Mouse (Mus musculus) limb, embryonic 12.5 days (tissue): ENCODE measurements around the gene Rab3b. TPM values are rescaled to one million over a fixed set of nuclear protein-coding genes. Genes with fewer than 3 reads are reported as not detected.
A peak's percentile ranks its signal among the peaks of the same experiment; 100 is the strongest.

ENCODE experiments used
- ATAC-seq: fragments of 200-750 bp; cut with Nextera tagmentation; 2 replicates; pipeline ENCODE4 v1.8.0; 2017; ENCODE audit warnings: low read depth, moderate TSS enrichment; ENCODE audit not compliant: insufficient number of reproducible peaks, insufficient read depth, low FRiP score, low TSS enrichment
- H3K27ac ChIP-seq: fragments of 300-500 bp; sonication (generic); 2 replicates; pipeline ENCODE4 v1.5.1; 2016; ENCODE audit warnings: mild to moderate bottlenecking, moderate library complexity
- H3K27me3 ChIP-seq: fragments of 300-500 bp; sonication (generic); 2 replicates; pipeline ENCODE4 v1.6.1; 2016; ENCODE audit warnings: mild to moderate bottlenecking, moderate library complexity
- H3K36me3 ChIP-seq: fragments of 300-500 bp; sonication (generic); 2 replicates; pipeline ENCODE4 v1.6.1; 2016; ENCODE audit warnings: mild to moderate bottlenecking, moderate library complexity
- H3K4me1 ChIP-seq: fragments of 300-500 bp; sonication (generic); replicated peaks from 2 replicates; pipeline ENCODE4 v1.6.1; 2016
- H3K4me2 ChIP-seq: fragments of 300-500 bp; sonication (generic); 2 replicates; pipeline ENCODE4 v1.6.1; 2016; ENCODE audit warnings: mild to moderate bottlenecking, moderate library complexity
- H3K4me3 ChIP-seq: fragments of 300-500 bp; sonication (generic); replicated peaks from 2 replicates; pipeline ENCODE4 v1.5.1; 2016; ENCODE audit warnings: mild to moderate bottlenecking
- H3K9ac ChIP-seq: fragments of 300-500 bp; sonication (generic); replicated peaks from 2 replicates; pipeline ENCODE4 v1.6.1; 2016; ENCODE audit warnings: mild to moderate bottlenecking, moderate library complexity
- H3K9me3 ChIP-seq: fragments of 300-500 bp; sonication (generic); 2 replicates; pipeline ENCODE4 v1.6.1; 2016; ENCODE audit warnings: mild to moderate bottlenecking, moderate library complexity
- WGBS: fragments of 180-500 bp; shearing (Covaris S2); methylation state at CpG from one replicate; pipeline ENCODE4 v1.1.7; 2016; 5-methylcytosine and 5-hydroxymethylcytosine counted together
- polyA plus RNA-seq: library from polyadenylated mRNA; unstranded; fragments of >200 nt; fragmentation: Nextera tagmentation; extraction: Ambion mirVana; gene quantifications from 2 replicates; pipeline ENCODE4 v1.2.1, GENCODE M21; 2016

Gene Rab3b
- polyA plus RNA-seq, 1 experiment from 2014 or later: 15.6 TPM

DNA sequence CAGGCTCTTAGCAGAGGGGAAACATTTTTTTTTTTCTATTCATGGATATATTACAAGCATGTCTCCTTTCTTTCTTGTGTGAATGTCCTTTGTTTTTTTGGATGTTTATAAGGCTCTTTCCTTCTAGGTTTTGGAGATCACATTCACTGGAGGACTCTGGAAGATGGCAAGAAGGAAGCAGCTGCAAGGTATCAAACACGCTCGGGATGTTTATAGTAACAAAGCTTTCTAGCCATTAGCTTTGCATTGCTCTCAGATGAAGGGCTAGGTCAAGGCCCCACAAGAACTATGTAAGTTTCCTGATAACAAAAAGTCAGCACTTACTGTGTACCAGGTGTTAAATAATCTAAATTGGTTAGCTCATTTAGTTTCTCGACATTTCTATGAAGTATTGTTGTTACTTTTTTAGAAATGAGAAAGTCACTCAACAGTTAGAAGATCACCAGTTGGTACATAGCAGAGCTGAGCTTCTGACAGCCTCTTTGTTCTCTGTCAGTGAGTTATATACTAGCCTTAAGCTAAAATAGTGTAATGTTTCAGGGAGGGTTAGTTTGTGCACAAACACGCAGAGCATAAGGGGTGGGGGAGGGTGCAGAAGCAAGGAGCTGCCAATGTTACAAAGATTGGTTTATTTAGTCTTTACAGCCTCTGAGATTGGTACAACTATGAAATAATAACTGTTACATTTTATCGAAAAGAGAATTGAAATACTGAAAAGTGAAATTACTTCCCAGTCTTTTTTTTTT, 32.9 kb upstream of the Rab3b start:
- no peaks in the 10 kb centered on the region for H3K9me3 ChIP-seq
- H3K27me3 ChIP-seq: no peaks in the 10 kb centered on the region
- H3K4me2 ChIP-seq: no peak overlapping the region
- peaks cover 18% of the 10 kb centered on the region for H3K36me3 ChIP-seq
- H3K27ac ChIP-seq: no peak overlapping the region
- H3K4me3 ChIP-seq: no peak overlapping the region
- no peak overlapping the region for H3K9ac ChIP-seq
- H3K4me1 ChIP-seq: peaks cover 13% of the 10 kb centered on the region
- 86% methylated on average over 5 of the region's 5 CpGs for WGBS
- no peak for ATAC-seq

DNA sequence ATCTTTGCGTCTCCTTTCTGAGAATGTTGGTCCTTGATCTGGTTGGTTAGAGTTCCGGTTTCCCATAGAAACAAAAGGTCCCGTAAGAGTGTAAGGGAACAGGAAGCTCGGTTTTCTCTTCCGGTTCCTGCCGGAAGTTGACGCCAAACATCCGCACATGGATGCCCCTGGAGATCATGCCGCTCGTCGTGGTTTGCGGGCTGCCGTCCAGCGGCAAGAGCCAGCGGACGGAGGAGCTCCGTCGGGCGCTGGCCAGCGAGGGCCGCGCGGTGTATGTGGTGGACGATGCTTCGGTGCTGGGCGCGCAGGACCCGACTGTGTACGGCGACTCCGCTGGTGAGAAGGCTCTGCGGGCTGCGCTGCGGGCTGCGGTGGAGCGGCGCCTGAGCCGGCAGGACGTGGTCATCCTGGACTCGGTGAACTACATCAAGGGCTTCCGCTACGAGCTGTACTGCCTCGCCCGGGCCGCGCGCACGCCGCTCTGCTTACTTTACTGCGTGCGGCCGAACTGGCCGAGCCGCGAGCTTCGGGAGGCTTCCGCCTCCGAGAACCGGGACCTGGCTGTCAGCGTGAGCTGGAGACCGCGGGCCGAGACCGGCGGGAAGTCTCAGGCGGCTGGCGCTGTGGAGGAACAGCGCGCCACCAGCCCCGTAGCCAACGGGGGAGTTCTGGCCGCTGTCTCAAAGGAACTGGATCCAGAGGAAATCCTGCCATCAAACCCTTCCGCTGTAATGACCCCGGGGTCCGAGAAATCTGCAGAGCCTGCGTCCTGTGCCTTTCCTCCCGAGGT, 31.0 kb upstream of the Rab3b start, which contains the start of gene Kti12:
Kti12 (plus strand) TSS at position 71 of the 790 bp plus-strand sequence.
- ATAC-seq: peak; percentile 79
- Histone ChIP-seq H3K4me2 (peak within 1 kb of the TSS; percentile 97), H3K4me3 (peak within 1 kb of the TSS; percentile 92), H3K27ac (peak within 1 kb of the TSS; percentile 89), H3K4me1 (peaks cover 13% of the 10 kb centered on the region), H3K27me3 (no peaks in the 10 kb centered on the region), H3K9ac (peak within 1 kb of the TSS; percentile 84), H3K36me3 (peaks cover 23% of the 10 kb centered on the region), H3K9me3 (no peaks in the 10 kb centered on the region)
- WGBS: under 1% methylated on average over 77 of the region's 77 CpGs

DNA sequence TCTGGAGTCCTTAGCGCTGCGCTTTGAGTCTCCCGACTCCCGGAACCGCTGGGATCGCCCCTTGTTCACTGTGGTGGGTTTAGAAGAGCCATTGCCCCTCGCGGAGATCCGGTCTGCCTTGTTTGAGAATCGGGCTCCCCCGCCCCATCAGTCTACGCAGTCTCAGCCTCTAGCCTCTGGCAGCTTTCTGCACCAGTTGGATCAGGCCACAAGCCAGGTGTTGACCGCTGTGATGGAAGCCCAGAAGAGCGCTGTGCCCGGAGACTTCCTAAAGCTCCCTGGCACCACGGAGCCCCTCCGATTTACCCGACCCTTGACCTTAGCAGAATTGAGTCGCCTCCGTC, 30.4 kb upstream of the Rab3b start, which contains the start of gene A730015C16Rik:
A730015C16Rik (minus strand) TSS at position 115 of the 344 bp plus-strand sequence.
- peaks cover 28% of the 10 kb centered on the region for H3K36me3 ChIP-seq
- no peaks in the 10 kb centered on the region for H3K27me3 ChIP-seq
- H3K4me1 ChIP-seq: peaks cover 13% of the 10 kb centered on the region
- peak within 1 kb of the TSS; percentile 92 for H3K4me3 ChIP-seq
- WGBS: 10% methylated on average over 20 of the region's 20 CpGs
- H3K27ac ChIP-seq: peak within 1 kb of the TSS; percentile 89
- peak within 1 kb of the TSS; percentile 84 for H3K9ac ChIP-seq
- H3K9me3 ChIP-seq: no peaks in the 10 kb centered on the region
- H3K4me2 ChIP-seq: peak within 1 kb of the TSS; percentile 97
- ATAC-seq: no peak

DNA sequence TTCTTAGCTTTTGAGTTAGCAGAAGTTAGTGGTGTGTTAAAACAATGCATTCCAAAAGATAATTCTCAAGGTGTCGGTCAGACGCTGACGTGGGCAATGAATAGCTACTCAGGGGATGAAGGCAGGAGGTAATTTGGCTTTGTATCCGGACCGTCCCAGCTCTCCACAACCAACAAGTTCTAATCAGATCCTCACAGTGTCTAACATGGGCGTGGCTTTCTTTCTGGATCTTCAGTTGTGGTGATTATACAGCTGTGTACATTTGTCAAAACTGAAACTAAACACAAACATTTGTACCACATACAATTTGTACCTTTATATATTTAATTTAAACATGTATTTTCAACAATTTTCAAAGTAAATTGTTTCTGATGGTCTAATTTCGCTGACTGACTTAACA, 12.1 kb upstream of the Rab3b start:
- H3K4me2 ChIP-seq: no peak overlapping the region
- H3K36me3 ChIP-seq: peaks cover 28% of the 10 kb centered on the region
- no peaks in the 10 kb centered on the region for H3K9me3 ChIP-seq
- no peaks in the 10 kb centered on the region for H3K4me1 ChIP-seq
- H3K4me3 ChIP-seq: no peak overlapping the region
- no peak overlapping the region for H3K9ac ChIP-seq
- no peak overlapping the region for H3K27ac ChIP-seq
- 88% methylated on average over 7 of the region's 7 CpGs for WGBS
- no peaks in the 10 kb centered on the region for H3K27me3 ChIP-seq
- ATAC-seq: no peak

DNA sequence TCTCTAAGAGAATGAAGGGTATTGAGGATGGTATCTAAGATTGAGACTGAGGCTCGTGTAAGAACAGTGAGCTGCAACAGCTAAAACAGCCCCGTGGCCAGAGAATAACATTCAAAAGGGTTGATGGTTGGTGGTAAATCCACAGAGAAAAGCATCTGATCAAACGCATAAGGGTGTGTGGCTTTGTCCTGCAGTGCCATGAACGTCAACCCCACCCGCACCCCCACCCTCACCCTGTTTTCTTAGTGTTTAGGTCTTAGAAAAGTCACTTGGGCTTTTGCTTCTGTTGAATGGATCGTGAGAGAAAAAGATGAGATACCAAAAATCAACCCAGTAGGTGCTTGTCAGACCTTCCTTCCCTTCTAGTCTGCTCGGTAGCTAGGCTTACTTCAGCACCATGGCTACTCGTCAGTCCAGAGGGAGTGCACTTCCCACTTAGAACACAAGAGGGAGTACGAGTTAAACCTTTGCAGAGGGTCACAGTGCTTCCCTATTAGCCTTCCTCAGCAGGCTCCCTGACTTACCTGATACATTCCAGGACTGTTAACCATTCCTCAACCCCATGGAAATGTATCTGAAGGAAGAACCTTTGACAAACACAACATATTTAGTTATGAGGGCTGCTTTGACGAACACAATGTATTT, 9.0 kb upstream of the Rab3b start:
- Histone ChIP-seq H3K36me3 (peaks cover 2% of the 10 kb centered on the region; the same call in 1 of the 2 replicates), H3K4me1 (no peaks in the 10 kb centered on the region), H3K27me3 (no peaks in the 10 kb centered on the region), H3K27ac (no peak overlapping the region), H3K4me3 (no peak overlapping the region), H3K9ac (no peak overlapping the region), H3K4me2 (no peak overlapping the region), H3K9me3 (no peaks in the 10 kb centered on the region)
- 0 out of 2 replicates have a peak, but pooled peaks have one; percentile 52 for ATAC-seq
- WGBS: 38% methylated on average over 10 of the region's 10 CpGs

DNA sequence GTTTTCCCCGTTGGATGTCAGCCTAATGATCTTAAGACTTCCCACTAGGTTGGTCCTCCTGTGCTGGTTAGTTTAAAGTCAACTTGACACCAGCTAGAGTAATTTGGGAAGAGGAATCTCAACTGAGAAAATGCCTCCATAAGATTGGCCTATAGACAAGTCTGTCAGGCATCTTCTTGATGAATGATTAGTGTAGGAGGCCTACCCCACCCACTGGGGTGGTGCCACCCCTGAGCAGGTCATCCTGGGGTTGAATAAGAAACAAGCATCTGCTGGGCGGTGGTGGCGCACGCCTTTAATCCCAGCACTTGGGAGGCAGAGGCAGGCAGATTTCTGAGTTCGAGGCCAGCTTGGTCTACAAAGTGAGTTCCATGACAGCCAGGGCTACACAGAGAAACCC, 5.1 kb upstream of the Rab3b start:
- Histone ChIP-seq H3K4me1 (no peaks in the 10 kb centered on the region), H3K4me2 (no peak overlapping the region), H3K4me3 (no peak overlapping the region), H3K36me3 (no peaks in the 10 kb centered on the region), H3K27ac (no peak overlapping the region), H3K27me3 (peaks cover 13% of the 10 kb centered on the region), H3K9me3 (no peaks in the 10 kb centered on the region), H3K9ac (no peak overlapping the region)
- 85% methylated on average over 5 of the region's 5 CpGs for WGBS
- no peak for ATAC-seq

DNA sequence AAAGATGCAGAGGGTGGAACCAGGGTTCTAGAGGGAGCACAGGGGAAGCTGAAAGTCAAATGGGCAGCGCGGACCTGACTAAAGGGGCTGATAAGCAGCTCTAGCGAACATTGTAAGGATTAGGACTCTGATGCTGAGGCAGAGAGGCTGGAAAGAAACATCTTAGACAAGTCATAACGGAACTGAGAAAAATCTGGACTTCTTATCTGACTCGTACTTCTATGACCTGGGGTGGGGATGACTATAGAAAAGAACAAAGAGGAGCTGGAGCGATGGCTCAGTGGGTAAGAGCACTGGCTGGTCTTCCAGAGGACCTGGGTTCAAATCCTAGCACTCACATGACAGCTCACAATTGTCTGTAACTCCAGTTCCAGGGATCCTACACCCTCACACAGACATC, 962 bp upstream of the Rab3b start:
- H3K36me3 ChIP-seq: no peaks in the 10 kb centered on the region
- H3K4me3 ChIP-seq: no peak overlapping the region
- peaks cover 6% of the 10 kb centered on the region; the same call in 1 of the 2 replicates for H3K4me1 ChIP-seq
- no peak overlapping the region for H3K4me2 ChIP-seq
- 87% methylated on average over 6 of the region's 6 CpGs for WGBS
- H3K27me3 ChIP-seq: peaks cover 25% of the 10 kb centered on the region
- ATAC-seq: no peak
- H3K27ac ChIP-seq: no peak overlapping the region
- no peak overlapping the region for H3K9ac ChIP-seq
- H3K9me3 ChIP-seq: no peaks in the 10 kb centered on the region

DNA sequence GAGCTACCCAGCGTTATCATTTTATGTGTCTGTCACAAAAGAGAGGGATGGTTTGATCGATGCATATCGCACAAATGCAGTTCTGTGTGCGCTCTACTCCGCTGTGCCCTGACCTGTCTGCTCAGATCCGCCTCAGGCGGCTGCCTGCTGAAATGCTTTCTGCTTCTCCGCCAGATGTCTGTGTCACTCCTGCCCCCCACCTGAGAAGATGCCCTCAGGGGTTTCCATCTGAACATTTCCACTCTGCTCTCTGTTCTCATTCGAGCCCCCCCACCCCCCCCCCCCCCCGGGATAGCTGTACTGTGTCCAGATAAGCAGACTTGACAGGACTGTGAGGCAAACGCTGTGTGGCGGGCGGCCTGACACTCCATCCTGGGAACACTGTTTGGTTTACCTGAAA, 5.0 kb downstream of the Rab3b start:
- H3K4me1 ChIP-seq: peaks cover 6% of the 10 kb centered on the region; the same call in 1 of the 2 replicates
- peaks cover 13% of the 10 kb centered on the region for H3K27me3 ChIP-seq
- no peak overlapping the region for H3K4me3 ChIP-seq
- 50% methylated on average over 13 of the region's 13 CpGs for WGBS
- no peak overlapping the region for H3K4me2 ChIP-seq
- H3K9ac ChIP-seq: no peak overlapping the region
- no peaks in the 10 kb centered on the region for H3K9me3 ChIP-seq
- ATAC-seq: no peak
- no peaks in the 10 kb centered on the region for H3K36me3 ChIP-seq
- H3K27ac ChIP-seq: no peak overlapping the region

DNA sequence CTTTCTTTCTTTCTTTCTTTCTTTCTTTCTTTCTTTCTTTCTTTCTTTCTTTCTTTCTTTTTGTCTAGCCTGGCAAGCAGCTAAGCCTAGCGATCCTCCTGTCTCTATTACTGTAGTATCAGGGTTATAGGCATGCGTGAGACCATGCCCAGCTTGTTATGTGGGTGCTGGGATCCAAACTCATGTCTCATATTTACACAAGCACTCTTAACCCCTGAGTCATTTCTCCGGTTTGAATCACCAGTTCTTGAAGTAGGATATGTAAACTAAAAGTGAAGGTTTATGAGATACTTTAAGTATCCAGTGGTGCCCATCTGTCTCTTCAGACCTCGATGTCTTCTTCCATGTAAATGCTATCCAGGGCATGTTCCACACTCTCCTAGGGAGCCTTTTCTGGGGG, 8.6 kb downstream of the Rab3b start:
- Histone ChIP-seq H3K27me3 (no peaks in the 10 kb centered on the region), H3K4me2 (no peak overlapping the region), H3K9ac (no peak overlapping the region), H3K27ac (no peak overlapping the region), H3K36me3 (no peaks in the 10 kb centered on the region), H3K9me3 (no peaks in the 10 kb centered on the region), H3K4me3 (no peak overlapping the region), H3K4me1 (no peaks in the 10 kb centered on the region)
- no peak for ATAC-seq
- 90% methylated on average over 4 of the region's 4 CpGs for WGBS

DNA sequence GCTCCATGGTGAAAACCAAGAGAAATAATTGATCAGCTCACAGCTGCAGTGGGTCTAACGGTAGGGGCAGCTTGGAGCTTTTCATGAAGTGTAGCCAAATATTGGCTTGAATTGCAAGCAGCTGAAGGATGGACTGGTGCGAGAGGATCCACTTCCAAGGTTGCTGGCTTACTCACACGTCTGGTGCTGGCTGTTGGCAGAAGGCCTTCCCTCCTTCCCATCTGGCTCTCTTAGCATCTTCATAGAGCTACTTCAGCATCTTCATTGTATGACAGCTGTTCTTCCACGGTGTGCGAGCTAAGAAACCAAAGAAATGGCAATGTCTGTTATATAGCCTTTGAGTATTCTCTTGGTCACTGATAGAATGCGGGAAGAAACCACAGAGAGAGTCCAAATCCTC, 12.0 kb downstream of the Rab3b start:
- Histone ChIP-seq H3K27me3 (no peaks in the 10 kb centered on the region), H3K27ac (no peak overlapping the region), H3K9me3 (no peaks in the 10 kb centered on the region), H3K9ac (no peak overlapping the region), H3K36me3 (no peaks in the 10 kb centered on the region), H3K4me1 (no peaks in the 10 kb centered on the region), H3K4me2 (no peak overlapping the region), H3K4me3 (no peak overlapping the region)
- ATAC-seq: no peak
- 88% methylated on average over 6 of the region's 6 CpGs for WGBS

DNA sequence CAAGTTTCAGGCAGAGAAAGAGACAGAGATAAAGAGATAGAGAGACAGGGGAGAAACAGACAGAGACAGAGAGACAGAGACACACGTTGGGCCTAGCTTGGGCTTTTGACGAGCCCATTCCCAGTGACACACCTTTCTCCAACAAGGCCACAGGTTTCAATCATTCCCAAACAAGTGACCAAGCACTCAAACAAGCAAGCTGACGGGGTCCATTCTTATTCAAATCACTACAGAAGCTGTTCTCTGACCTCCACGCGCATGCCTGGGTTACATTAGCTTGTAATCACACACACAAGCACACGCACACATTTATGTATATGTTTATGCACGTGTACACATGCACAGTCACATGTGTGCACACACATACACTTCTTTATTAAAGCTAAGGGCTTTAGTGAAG, 21.6 kb downstream of the Rab3b start:
- Histone ChIP-seq H3K4me1 (no peaks in the 10 kb centered on the region), H3K4me3 (no peak overlapping the region), H3K27ac (no peak overlapping the region), H3K9me3 (no peaks in the 10 kb centered on the region), H3K9ac (no peak overlapping the region), H3K4me2 (no peak overlapping the region), H3K27me3 (no peaks in the 10 kb centered on the region), H3K36me3 (no peaks in the 10 kb centered on the region)
- ATAC-seq: no peak
- WGBS: 84% methylated on average over 7 of the region's 7 CpGs
